Mouse (Mus musculus): ENCODE results near the gene Spata13.
A peak's percentile ranks its signal among the peaks of the same experiment; 100 is the strongest.

Gene Spata13

DNA sequence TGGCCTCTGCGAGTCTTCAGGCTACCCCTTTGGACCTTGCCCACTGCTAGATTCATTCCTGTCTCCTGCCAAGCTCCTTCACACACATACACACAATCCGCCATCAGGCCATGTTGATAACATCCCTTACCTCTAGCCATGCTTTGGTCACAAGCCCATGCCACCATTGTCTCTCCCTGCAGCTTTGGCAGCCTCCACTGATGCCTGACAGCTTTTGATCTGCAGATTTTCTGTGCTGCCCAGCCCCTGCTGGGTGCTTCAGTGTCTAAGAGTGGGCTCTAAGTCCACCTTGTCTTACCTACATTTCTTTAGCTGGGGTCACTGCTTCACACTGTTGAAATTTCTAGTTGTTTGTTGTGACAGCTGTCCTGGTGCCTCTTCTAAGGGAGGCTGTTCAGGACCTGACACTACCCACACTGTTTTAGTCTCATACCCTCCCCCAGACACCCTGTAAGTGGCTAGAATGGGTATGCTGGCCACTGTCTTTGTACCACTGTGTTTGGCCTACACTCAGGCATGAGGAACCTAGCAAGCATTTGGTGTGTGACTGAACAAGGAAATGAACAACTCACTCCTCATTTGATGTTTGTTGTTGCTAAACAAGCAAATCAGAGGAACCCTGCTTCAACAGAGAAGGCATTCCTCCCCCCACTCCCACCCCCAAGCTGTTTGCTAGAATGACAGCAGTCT, 43.0 kb downstream of the Spata13 start:
- DNase-seq (ENCODE audit: low spot score in 2 of 2), result no peak

DNA sequence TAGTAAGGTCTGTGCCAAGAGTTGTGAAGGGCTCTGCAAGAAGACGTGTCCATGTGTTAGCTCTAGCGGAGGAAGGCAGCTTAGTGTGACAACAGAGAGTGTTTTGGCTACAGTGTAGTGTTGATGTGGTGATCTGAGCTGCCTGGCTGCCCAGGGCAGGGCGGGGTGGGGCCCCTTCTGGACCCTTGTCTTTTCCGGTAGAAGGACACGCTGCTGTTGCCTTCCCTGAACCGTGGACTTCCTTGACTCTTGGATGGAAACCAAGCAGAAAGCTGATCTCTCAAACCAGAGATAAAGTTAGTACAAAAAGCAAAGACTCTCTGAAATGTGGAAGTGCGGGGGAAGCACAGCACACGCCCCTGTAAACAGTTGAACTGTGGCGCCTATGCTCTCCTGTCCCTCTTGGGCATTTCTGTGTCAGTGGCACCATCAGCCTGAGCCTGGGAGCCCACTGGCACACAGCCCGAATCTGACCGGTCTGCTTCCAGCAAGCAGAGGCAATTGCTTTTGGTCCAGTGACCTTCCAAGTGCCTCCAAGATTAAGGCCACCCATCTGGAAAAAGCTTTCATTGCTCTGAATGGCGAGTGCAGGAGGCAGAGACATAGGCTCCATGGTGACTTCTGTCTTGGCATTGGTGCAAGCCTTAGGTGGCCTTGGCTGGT, 48.7 kb downstream of the Spata13 start:
- peak; percentile 67 to 74 for DNase-seq (ENCODE audit: low spot score in 2 of 2)

DNA sequence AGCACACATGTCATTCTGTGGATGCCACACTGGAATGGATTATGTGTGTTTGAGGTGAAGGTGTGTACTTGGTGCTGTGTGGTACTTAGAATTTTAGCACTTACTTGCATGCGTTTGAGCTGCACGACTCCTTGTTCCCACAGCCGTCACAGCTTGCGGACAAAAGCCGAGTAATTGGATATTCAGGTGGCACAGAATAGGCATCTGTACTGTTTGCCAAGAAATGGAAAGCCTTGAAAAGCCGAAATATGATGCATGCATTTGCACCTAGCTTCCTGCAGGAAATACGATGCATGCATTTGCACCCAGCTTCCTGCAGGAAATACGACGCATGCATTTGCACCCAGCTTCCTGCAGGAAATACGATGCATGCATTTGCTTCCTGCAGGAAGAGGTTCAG, 50.2 kb downstream of the Spata13 start:
- no peak for DNase-seq (ENCODE audit: low spot score in 2 of 2)

DNA sequence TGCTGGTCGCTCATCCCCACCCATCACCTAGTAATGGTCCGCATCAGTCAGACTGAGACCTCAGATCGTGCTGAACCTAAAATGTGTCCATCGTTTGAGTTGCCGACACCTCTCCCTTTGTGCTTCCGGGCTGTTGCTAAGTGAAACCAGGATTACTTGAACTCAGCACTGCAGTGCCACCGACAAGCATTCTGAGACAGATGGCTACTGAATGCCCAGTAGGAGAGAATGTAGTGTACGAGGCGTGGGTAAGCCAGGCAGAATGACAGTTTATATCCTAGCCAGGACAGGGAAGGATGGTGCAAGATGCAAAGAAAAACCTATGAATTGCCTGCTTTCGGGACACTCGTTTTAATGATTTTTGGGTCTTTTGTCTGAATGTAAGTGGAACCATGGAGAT, 52.9 kb downstream of the Spata13 start:
- no peak for DNase-seq (ENCODE audit: low spot score in 2 of 2)

DNA sequence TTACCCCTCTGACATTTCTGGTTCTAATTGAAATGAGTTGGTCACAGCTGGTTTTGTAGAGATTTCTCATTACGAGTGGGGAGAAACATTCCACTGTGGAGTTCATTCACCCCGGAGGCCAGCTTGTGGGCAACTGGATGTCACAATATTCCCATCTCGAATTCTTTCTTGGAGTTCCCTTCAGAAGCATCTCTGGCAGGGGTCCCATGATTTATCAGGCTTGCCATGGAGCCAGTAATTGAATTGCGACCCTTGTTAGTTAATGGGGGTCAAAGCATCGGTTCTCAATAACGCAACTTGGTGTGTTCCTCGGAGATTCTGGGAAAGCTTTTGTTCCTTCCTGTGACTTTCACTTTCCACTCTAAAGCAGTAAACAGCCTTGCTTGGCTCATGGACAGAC, 53.4 kb downstream of the Spata13 start:
- no peak for DNase-seq (ENCODE audit: low spot score in 2 of 2)

DNA sequence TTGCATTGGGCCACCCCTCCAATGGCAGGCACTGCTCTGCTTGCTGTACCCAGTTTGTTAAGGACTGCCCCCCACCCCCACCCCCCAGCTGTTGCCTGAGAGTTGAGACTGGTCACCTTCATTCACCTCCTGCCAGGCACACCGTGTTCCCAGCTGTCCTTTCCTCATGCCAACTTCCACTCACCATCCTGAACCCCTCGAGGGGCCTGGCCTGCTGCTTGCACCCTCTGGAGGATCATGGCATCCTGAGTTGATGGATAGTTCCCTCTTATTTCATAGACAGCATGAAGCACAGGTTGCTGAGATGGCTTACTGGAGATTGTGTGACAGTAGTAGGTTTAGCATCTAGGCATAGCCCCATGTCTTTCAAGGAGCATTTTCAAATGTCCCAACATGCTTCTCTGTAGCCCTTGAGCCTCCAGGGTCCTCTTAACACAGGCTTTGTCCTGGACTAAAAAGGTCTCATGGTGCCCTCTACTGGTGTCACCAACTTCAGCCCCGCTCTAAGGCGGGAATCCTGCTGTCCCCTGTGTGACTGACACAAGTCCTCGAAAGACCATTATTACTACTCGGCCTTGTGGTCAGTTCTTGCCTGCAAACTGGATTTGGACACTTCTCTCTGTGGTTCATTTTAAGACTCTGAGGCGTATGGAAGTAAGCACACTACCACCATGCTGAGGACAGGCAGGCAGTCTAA, 54.9 kb downstream of the Spata13 start:
- peak; percentile 72 for DNase-seq (ENCODE audit: low spot score in 2 of 2)

DNA sequence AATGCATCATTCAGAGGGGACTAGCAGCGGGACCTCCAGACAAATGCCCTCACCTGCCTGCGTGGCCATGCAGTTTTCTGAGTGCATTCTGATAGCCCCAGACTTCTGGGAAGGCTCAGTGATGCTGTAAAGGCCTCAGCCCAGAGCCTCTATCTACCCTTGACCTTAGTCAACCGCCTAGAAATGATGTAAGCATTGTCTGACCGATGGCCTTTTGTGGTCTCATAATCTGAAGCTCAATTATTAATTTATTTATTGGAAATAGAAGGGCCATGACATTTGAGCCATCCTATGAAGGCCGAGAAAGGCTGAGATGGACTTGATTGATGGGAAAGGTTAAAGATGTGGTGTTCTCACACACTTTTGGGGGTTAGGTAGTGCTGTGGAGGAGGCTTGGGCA, 56.0 kb downstream of the Spata13 start:
- DNase-seq (ENCODE audit: low spot score in 2 of 2), result no peak

DNA sequence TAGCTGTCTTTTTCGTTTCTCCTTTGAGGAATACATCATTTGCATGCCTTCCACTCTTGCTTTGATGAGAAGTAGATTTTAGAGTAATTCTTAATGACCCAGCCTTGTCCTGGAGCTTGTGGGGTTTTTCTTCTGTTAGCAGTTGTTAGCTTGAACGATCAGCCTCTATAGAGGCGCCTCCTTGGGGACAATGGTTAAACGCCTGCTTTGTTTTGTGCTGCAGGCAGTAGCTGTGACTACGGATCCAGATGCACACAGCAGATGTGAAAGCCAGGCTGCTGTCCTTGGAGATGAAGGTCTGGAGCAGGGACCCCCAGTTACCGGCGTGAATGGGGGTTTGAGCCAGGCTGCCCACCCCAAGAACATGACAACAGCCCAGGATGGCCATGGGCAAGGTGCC, 56.8 kb downstream of the Spata13 start:
- DNase-seq (ENCODE audit: low spot score in 2 of 2), result no peak

DNA sequence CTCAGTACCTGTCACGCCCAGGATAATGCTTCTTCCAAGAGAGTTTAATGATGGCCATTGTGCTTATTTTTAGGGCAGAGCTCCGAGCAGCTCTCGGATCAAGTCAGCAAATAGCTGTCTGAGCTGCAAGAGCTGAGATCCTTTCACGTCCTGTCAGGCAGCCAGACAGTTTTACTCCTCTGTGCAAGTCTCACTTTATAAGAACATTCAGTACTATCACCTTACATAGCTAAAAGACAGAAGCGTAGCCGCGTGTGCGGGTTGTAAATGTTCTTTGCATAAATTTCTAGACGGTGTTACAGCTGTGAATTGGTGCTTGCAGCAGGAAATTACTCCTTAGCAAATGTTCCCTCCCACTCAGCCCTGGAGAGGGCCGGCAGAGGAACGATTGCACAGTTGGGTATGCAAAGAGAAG, 59.3 kb downstream of the Spata13 start:
- no peak for DNase-seq (ENCODE audit: low spot score in 2 of 2)

DNA sequence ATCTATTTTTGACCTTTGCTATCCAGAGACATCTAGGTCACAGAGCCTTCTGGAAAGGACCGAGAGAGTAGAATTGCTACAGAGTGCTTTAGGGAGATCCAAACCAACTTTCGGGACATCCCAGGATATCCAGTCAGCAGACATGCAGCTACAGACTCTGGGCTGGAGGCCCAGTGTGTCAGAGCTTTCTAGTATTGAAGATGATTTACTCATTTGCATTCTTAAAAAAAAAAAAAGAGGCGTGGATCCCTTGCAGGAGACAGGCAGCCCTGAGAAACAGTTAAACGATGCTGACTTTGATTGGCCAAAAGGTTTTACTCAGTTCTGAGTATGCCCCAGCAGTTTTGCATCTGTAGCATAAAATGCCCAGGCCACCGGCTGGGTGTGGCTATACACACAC, 59.9 kb downstream of the Spata13 start:
- no peak for DNase-seq (ENCODE audit: low spot score in 2 of 2)

DNA sequence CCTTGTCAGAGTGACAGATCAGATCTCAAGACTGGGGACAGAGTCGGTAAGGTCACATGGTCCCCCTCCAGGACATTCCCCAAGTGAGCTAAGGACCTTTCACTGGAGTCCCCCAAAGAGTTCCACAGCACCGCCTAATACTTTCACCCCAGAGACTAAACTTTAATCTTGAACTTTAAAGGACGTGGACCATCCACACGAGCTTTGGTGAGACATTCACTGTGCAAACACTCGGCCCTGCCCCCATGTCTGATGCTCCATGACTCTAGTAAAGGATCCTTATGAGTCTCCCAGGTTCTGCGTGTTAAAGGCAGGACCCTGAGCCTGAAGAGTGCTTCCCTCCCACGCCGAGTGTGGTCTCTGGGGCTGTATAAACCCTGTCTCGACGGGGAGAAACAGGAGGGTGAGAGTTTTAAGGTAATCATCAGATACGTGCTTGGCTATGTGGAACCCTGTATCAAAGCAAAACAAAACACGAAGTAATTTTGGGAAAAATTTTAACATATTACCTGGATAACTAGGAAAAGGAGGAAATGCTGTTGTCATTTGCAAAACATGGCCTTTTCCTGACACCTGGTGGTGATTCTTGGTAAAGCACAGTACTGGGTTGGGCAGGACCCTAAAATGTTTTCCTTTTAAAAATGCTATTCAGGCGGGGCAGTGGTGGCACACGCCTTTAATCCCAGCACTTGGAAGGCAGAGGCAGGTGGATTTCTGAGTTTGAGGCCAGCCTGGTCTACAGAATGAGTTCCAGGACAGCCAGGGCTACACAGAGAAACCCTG, 60.6 kb downstream of the Spata13 start:
- DNase-seq (ENCODE audit: low spot score in 2 of 2), result peak in 1 of 2 experiments; percentile 50

DNA sequence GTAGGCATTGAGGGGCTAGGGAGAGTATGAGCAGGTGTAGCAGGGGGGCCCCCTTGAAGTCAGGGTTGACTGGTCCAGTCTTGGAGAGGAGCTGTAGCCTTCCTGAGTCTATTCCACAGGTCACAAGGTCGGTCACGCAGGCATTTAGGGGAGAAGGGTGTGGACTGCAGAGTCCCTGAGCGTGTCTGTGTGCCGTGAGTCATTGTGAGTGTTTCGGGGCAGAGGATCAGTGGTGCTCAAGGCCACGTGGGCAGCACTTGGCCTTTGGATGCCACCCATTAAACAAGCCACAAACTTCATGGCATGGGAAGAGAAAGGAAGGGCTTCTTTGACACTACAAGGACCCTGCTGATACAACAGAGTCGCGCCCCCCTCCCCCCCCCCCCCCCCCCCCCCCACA, 63.5 kb downstream of the Spata13 start:
- no peak for DNase-seq (ENCODE audit: low spot score in 2 of 2)

DNA sequence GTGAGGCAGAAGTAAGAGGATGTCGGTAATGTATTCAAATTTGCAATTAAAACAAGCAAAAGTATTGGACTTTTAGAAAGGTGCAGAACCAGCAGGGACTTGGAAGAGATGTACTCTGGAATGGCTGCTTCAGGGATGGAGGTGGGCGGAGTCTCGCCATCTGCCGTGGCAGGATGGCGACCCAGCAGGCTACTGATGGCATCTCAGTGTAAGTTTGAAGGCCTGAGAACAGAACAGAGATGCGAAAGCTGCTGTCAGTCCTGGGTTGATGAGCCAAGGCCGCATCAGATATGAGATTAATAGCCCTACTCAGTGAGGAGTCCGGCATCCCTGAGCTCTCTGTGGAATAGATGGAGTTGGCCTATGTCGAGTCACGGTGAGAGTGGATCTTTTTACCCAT, 65.2 kb downstream of the Spata13 start:
- no peak for DNase-seq (ENCODE audit: low spot score in 2 of 2)

DNA sequence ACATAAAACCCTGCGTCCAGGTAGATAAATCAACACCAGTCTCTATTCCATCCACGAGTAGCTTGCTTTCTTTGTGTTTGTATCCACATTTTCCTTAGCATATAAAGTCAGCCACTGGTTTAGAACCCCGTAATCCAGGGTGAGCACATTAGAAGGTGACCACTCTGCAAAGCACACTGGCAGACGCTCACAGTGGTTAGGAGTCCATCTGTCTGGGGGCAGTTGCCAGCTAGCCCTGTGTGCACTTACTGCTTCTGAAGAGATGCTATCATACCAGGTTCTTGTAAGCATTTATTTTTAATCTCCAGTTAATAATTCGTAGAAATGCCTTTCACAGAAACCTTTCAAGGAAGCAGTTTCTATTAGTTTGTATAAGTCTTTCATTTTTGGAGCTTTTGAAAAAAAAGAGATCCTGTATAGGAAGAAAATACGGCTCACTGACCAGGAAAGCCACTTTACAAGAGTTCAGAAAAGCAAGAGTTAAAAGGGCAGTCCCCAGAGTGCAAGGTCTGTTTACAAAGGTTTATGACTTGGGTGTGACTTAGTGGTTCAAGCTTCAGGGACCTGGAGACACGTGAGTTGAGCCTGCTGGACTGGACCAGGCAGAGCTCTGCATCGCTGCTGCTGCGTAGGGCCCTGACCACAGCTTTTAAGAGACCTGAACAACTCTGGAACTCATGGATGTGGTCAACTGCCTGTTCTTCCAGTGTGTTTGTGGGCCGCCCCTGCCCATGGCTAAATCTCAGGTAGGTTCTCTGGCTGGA, 68.8 kb downstream of the Spata13 start:
- no peak for DNase-seq (ENCODE audit: low spot score in 2 of 2)

DNA sequence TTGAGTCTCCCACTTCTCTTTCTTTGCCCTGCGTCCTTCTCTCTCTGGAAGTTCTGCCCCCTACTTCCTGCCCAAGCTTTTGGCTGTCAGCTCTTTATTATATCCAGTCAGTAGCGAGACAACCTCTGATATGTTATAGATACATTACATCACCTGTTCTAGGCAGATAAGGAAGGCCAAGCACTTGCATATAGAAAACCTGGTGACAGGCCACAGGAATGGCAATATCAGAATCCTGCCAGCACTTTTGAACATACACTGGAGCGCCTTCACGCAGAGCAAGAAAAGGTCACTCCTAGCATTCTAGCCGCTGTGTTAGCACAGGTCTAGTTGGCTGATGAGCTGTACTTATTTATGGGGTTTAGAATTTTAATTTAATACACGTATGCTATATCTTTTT, 70.7 kb downstream of the Spata13 start:
- no peak for DNase-seq (ENCODE audit: low spot score in 2 of 2)

DNA sequence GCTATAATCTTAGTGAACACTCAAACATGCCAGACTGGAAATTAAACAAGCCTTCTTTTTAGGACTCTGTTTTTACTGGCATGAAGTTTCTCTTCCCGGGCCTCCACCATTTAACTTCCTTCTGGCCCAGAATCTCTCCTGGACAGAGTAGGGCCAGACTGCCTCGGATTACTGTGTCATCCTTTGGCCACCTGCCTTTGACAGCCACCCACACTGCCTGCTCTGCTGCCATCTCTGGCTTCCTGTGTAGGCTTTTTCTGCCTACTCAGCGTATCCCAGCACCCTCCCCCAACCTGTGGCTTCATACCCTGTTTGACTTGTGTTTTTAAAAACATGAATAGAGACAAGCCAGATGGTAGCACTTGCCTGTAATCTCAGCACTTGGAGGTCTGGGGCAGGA, 71.2 kb downstream of the Spata13 start:
- DNase-seq (ENCODE audit: low spot score in 2 of 2), result peak; percentile 52 to 55

DNA sequence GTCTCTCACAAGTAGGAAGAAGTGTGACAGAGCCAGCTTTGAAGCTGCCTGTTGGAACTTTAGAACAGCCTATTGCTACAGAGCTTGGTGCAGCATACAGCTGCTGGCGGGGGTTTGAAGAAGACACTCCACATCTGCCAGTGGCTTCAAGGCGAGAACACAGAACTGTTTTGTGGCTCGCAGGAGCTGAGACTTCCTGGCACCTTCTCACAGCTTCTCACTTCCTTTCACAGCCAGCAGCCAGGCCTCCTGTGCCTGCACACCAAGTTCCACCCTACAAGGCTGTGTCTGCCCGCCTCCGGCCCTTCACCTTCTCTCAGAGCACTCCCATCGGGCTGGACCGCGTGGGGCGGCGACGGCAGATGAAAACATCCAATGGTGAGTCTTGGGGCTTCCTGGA, 75.4 kb downstream of the Spata13 start:
- peak; percentile 77 to 79 for DNase-seq (ENCODE audit: low spot score in 2 of 2)

DNA sequence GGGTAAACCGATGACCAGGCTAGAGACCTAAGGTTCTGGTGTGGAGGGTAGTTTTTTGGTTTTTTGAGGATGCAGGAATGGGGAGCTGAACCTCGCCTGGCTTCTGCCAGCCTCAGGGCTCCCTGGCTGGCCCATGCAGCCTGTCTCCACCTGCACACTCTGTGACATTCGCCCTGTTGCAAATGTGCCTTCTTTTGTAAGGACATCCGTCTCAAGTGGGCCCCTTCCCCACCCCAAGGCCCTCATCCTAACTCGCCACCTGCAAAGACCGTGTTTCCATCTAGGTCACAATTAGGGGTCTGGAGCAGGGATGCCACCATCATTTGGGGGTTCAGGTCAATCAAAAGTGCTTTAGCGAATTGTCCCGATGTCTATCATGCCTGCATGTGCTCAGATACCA, 75.9 kb downstream of the Spata13 start:
- no peak for DNase-seq (ENCODE audit: low spot score in 2 of 2)

DNA sequence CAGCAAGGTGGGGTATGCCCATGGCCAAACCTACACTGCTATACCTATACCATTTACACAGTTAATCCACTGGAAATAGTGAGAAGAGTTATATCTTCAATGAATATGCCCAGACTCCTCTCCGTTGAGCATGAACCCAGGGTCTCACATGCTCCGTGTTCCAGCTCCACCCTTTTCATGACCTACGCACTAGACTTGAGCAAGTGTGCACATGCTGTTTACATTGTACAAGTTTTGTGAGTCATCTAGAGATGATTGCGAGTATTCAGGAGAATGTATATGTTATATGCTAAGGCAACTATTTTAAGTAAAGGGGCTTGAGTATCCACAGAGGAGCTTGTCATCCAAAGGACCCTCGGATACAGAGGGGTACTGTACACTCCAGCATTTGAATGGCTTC, 77.4 kb downstream of the Spata13 start:
- no peak for DNase-seq (ENCODE audit: low spot score in 2 of 2)

DNA sequence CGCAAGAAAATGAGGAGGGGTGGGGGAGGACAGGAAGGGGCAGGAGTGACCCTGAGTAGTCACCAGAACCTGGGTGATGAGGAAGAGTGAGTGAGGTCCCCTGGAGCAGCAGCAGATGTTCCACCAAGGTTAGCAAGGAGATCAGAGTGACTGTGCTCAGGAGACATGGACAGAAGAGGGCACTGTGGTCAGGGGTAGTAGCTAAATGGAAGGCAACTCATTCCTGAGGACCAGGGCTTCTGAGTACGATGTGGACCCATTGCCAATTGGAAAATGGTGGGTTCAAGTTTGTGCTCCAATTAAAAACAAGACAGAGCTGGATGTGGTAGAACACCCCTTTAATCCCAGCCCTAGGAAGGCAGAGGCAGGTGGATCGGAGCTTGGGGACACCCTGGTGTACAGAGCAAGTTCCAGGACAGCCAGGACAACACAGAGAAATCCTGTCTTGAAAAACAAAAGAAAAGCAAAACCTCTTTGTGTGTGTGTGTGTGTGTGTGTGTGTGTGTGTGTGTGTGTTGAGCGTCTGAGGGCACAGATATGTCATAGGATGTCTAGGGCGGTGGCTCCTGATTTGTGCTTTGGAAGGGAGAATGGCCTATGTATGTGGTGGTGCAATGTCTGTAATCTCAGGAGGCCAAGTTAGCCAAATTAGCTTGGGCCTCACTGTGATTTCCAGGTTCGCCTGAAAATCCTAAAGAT, 77.9 kb downstream of the Spata13 start:
- no peak for DNase-seq (ENCODE audit: low spot score in 2 of 2)

DNA sequence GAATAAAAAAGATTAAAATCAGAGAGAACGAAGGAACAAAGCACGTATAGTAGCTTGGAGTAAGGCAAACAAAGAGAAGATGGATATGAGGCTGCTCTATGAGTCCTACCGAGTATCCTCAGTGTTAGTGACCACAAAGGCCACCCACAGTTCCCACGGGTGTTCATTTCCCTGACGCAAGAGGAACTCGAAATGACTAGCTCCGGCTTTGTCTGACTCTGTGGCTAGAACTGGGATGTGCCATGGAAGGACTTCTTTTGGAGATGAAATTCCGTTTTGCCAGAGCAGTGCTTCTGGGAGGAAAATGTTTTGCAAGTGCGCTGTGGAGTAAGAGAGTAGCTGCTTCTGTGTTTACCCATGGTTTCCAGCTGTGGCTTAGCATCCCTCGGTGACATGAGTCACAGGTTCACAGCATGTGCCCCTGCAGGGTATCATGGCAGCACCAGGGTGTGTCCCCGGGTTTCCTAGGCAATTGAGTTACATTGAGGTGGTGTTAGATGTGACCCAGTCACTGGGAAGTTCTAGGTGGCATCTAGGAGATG, 78.6 kb downstream of the Spata13 start:
- no peak for DNase-seq (ENCODE audit: low spot score in 2 of 2)

Measured in spleen, postnatal 36 days (tissue).